Mouse (Mus musculus): Measurements from ENCODE around the gene Nms.

DNA sequence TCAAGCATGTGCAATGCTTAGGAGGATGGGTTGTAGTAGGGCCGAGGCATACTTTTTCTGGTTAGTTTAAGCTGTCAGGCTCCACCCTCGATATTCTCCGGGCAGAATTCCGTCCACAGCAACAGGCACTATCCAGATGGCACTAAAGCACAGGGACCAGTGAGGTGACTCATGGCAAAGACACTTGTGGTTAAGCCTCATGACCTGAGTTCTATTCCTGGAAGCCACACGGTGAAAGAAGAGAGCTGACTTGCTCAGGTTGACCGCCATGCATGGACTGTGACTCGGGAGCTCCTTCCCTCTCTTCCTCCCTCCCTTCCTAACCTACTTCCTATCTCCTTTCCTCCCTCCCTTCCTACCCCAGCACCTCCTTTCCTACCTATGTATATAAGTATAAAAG lies 41.0 kb downstream of the Nms start:
- TF ChIP-seq POLR2A (IDR thresholded peaks at IDR 0.05; ENCODE audit: low read depth, low read length) (no peak), CTCF (IDR thresholded peaks at IDR 0.05; ENCODE audit: borderline replicate concordance, insufficient read depth, low read length) (no peak)
